Mouse (Mus musculus) frontal cortex, postnatal 14 days (tissue): ENCODE data around the gene Frem3.

ENCODE experiments used
- DNase-seq, 2 experiments: peaks; one replicate each; pipeline ENCODE4 v3.0.0; 2022; ENCODE audit warnings: low spot score in 2 of 2

The Frem3 gene

GRCm38 (mm10) chr8:80610549-80611440 is at the start of gene Frem3:
TSS of gene Frem3 (plus strand) at chr8:80611080.
- DNase-seq, result peak in 1 of 2 experiments; percentile 3

GRCm38 (mm10) chr8:80564205-80564839 is 46.6 kb upstream of the Frem3 start:
- no peak for DNase-seq

DNA sequence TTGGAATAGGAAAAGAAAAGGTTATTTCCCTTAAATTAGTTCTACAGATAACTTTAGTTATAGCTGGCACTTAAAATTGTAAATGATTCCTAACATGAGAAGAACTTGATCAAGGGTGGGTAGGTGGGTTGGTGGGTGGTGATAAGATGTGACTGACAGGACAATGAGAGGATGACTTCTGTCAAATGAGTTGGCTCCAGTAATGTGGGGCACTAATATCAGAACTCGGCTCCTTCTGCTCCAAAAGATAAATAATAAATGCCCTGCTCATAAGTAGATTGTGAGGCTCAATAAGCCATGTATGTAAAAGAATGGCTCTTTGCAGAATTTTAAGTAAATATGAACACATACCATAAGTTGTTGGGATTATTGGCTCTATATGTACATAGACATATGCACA is 43.4 kb upstream of the Frem3 start:
- no peak for DNase-seq

DNA sequence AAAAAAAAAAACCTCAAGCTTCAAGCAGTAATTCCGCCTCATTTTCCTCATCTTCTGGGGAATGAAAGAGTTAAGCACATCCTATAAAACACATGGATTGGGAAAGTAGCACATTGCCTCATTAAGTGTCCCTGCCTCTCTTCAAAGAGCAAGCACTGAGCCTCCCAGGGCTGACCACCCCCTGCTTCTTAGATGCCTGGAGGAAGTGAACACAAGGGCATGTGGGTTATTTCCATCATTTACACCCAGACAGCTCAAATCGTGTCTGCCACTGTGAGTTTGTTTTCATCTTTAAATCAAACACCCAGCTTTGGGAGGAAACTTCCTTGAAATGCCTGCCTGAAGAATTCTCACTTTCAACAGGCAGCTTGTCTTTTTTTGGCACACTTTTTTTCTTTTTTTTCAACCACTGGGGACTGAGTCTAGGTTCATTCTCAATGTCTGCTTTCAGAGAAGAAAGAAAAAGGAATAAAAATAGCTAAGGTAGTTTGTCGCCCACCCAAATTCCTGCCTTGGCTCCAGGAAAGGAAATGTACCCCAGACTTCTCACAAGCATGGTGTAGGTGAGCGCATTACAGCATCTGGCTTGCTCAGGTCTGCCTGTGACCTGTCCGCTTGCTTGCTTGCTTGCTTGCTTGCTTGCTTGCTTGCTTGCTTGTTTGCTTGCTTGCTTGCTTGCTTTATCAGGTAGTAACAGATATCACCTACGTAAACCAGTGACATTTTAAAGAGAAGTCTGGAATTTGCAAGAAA is 42.5 kb upstream of the Frem3 start:
- DNase-seq, result no peak

- no peak for DNase-seq
Measured at GRCm38 (mm10) chr8:80572417-80573061, 38.3 kb upstream of the Frem3 start.

DNA sequence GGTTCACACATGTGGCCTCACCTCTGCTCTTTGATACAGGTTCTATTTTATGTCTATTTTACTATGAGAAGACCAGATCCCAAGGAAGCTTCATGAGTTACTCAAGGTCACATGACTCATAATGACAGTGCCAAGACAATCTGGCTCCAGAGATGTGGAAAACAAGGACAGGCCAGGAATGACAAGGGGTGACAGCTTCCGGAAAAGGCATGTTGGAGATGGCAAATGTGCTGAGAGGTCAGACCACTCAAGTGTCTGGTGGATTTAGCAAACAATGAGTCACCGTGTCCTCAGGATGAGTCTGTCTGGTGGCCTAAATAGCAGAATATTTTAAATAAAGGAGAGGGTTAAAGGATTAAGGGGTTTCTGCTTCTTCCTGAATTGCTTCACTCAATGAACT is 33.8 kb upstream of the Frem3 start:
- DNase-seq, result no peak

- no peak for DNase-seq
Measured at GRCm38 (mm10) chr8:80579038-80579437, 31.8 kb upstream of the Frem3 start.

GRCm38 (mm10) chr8:80592626-80593025 is 18.3 kb upstream of the Frem3 start:
- no peak for DNase-seq

DNA sequence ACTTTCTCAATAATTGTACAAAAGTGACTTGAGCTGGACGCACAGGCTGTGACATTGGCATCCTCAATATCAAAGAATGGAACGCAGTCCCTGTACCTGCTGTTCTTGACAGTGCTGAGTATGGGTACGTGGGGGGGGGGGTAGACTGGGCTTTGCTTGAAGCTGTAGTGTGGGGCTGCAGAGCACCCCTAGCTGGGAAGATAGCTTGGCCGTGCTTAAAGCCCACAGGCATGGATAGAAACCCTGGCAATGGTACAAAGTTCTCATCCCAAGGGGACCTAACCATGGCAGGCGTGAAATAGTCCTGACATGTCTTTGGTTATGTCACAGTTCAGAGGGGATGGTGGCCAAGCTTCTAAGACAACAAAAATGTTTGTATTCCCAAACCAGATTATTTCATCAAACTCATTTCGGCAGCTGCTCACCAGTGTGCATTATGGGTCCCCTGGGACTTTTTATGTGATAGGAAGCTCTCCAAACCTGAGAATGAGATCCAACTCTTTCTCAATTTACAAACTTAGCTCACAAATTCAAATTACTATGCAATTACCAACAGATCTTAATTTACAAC is 10.2 kb upstream of the Frem3 start:
- DNase-seq, result no peak

GRCm38 (mm10) chr8:80601886-80602285 is 9.0 kb upstream of the Frem3 start:
- DNase-seq, result no peak

DNA sequence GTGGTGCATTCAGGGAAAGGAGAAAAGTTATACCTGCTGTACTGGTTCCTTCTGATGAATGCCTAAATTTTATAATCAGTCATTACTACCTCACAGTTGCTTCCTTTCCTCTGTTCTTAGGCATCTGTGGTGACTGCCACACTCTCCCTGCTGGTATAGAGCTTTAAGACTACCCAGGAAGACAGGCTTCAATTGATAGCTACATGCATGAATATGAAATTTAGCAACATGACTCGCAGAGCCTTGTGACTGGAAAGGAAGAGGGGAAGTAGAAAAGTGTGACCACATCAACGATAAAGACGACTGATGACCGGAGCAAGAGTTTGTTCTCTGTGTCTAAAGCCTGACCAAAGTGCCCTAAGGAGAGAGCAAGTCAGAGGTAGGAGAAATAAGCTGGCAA is 3.8 kb upstream of the Frem3 start:
- no peak for DNase-seq

DNA sequence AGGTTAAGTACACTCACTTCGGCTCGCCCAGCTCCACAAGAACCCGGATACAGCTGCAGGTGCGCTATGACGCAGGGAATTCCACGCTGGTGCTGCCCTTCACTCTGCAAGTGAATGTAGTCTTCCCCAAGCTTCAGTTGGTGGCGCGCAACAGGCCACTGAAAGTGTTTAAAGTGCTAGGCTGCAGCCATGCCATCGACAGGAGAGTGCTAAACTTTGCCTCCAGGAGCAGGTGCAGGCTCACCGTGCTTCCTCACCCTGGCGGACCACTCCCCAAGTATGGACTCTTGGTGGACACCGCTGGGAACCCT is 516 bp downstream of the Frem3 start:
- DNase-seq, result peak in 1 of 2 experiments; percentile 4

DNA sequence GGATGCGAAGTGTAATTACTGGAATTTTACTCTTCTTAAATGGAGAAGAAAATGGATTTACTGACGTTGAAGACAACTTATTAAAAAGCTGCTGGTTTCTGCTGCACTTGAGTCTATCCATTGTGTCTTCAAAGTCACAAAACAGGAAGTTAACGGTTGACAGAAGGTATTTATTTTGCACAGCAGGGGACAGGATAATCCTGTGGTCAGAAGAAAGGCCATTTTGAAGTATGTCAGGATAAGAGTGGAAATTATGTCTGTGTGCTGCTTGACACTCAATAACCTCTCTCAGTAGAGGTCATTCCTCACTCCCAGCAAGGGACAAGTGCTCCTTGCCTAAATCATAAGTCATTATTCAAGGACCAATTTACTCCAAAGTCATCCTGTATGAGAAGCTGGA is 8.9 kb downstream of the Frem3 start:
- DNase-seq, result no peak

DNA sequence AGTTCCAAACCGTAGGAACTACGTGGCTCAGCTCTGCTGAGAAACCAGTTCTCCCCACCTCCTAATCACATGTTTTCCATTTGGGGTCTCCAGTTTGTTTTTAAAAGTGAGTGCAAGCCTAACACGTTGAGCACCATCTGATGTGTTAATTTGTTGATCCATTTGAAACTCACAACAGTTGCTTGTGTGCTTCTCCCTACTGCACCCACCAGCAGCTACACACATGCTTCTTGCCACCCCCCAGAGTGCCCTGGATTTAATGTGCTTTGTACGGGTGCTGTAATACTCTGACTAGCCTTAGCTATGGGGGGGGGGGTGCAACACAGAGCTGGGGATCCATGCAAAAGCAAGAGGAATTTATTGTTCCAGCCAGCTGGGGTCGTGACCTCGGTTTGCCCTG is 36.5 kb downstream of the Frem3 start:
- no peak for DNase-seq

DNA sequence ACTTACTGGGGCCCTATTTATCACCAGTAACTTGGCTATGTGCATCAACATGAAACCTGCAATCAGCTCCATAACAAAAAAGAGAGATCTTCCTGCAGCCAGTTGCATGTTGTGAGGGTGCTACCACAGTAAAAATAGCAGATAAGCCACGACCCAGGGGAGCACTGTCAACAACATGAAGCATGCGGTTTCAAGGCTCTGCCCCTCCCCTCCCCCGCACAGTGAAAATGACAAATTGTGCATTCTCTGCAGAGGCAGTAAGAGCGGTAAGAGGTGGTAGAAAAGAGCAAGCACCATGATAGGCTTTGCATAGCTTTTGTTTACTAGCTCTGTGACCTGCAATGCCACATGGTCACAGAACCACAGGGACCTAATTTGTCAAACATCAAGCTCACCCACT is 46.8 kb downstream of the Frem3 start:
- no peak for DNase-seq

DNA sequence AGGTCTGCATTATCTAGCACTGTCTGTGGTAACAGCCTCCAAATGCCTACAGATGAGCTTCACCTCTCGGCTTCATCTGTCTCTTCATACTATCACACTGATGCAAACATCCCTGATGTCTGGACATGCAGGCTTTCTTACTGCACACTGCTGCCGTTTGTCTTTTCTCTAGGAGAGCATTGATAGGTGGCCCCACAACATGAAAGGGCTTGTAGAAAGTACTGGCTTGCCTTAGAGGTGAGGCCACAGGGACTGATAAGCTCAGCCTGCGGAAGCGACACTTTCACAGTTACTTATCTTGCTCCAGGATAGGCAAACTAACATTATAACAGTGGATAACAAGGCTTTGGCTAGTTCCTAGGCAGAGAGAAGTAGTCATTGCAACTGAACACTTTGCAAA is 50.2 kb downstream of the Frem3 start:
- DNase-seq, result no peak

DNA sequence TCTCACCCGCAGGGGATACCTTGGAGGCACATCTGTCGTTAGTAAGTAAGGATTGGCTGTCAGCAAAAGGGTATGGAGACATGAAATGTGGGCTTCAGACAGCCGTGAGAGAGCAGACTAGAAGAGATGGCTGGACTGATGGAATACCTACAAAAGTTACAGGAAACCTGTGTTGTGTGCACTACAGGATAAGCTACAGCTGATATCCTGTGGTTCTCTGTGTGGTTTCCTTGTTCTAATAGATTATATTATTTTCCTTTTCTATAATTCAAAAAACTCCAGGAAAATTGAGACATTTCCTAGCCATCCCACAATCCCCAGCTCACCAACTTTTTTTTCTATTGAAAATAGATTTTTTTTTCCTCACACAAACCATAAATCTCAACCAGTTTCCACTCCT is 52.6 kb downstream of the Frem3 start:
- DNase-seq, result no peak

- no peak for DNase-seq
Measured at GRCm38 (mm10) chr8:80669277-80669901, 58.5 kb downstream of the Frem3 start.

DNA sequence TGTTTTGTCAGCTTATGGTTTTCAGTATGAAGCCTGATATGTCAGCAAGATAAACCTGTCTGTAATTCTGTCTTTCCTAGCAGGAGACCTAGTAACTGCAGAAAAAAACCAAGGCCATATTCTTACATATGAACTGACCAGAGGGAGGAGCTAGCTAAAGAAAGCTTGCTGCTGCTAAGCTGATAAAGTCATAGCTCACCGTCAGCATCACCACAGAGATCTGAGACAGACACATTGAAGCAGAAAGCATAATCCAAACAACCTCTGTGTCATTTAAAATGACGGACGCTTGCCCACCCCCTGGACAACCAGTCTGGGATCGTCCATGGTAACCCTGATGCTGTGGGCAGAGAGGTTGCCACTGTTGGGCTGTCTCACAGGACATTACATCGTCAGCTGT is 71.7 kb downstream of the Frem3 start:
- DNase-seq, result no peak

DNA sequence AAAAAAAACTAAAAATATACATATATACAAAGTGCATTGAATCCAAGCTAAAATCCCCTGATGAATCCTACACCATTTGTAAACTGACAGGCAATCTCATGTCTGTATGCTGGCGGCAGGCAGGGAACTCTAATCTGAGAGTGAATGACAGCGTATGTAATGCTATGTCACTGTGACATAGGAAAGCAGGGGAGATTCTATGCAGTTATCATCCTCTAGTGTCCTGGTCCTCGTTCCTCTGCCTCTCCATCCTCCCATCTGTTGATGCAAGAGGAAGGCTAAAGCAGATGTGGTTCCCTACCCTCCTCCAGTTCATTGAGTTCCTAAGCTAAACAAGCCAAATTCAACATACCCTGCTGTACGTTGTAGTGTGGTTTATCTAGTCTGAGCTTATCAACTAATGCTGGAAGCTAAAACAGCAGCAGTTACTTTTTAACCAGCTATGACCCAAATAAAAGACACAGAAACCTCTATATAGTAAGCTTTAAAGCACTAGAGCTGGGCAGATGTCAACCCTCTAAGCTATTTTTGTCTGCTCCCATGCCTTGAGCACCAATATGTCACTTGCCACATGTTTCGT is 73.0 kb downstream of the Frem3 start:
- no peak for DNase-seq

DNA sequence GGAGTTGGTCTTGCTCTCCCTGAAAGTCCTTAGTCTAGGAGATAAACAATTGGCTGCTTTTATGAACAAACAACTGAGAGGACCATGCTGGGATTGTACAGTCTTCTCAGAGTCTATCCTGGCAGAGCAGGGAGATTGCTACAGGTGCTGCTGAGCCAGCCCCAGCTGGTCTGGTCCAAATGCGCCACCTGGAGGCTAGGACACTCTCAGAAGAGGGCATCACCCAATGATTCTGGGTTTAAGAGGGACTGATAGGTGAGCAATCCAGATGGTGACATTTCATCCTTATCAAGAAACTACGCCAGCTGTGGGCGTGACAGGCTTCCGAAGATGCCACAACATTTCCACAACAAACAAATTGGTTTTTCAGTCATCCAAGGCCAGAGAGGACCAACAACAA is 77.3 kb downstream of the Frem3 start:
- peak; percentile 23 to 55 for DNase-seq
